Mouse (Mus musculus) frontal cortex, adult (tissue): ENCODE measurements around the gene Nup155.

ENCODE experiments used
- ATAC-seq: cut with Nextera tagmentation; 2 replicates; pipeline ENCODE4 v1.9.2; 2017; ENCODE audit warnings: mild to moderate bottlenecking, moderate library complexity, mixed read lengths; ENCODE audit not compliant: low TSS enrichment

Nup155 gene

DNA sequence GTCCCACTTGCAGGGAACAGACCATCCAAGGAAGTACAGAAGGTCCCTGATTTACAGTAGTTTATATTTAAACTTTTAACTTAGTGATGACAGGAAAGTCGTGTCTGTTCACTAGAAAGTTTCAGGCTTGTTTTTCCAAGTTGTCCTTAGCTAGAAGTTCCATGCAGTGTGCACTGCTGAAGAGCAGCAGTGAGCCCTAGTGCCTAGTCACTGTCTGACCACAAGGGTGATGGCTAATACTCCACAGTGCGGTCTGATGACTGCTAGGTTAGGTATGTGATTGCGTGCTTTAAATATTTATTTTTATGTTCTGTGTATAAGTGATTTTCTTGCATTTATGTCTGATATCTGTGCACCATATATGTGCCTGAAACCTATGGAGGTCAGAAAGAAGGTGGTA is 81.4 kb downstream of the Nup155 start:
- ATAC-seq, result no peak

DNA sequence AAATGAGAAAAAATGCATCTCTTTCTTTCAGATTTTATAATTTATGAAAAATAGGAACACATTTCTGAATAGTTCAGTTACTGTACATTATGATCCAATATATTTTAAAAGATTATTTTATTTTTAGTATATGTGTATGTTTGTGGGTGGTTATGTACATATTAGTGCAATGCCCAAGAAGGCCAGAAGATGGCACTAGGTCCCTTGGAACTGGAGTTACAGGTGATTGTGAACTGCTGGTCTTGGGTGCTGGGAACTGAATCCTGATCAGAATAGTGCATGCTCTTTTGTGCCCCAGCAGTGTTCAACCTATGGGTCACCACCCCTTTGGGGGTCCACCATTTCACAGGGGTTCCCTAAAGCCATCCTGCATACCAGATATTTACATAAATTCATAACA is 91.2 kb downstream of the Nup155 start:
- ATAC-seq, result no peak

DNA sequence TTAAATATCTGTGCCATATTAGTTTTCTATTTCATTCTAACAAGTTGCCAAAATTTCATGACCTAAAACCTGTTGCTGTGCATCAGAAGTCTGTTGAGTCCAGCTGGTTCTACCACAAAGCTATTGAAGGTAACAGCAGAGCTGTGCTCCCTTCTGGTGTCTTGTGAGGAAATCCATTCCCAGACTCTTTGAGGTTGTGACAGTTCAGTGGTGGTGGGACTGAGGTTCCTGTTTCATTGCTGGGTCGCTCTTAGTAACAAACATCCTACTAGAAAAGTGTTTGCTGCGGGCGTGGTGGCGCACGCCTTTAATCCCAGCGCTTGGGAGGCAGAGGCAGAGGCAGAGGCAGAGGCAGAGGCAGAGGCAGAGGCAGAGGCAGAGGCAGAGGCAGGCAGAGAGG is 99.3 kb downstream of the Nup155 start:
- no peak for ATAC-seq
